Mouse (Mus musculus) kidney, embryonic 15.5 days (tissue): ENCODE results near the gene Rrp8. TPM values are rescaled to one million over a fixed set of nuclear protein-coding genes. Genes with fewer than 3 reads are reported as not detected.
A peak's percentile ranks its signal among the peaks of the same experiment; 100 is the strongest.

Experiments used
- ATAC-seq: fragments of 200-750 bp; cut with Nextera tagmentation; replicated peaks from 2 replicates; pipeline ENCODE4 v1.8.0; 2017; ENCODE audit warnings: moderate TSS enrichment; ENCODE audit not compliant: low FRiP score
- H3K27ac ChIP-seq: fragments of 300-500 bp; sonication (generic); 2 replicates; pipeline ENCODE4 v1.5.1; 2015; ENCODE audit warnings: mild to moderate bottlenecking, inconsistent platforms
- H3K27me3 ChIP-seq: fragments of 300-500 bp; sonication (generic); 2 replicates; pipeline ENCODE4 v1.6.1; 2015; ENCODE audit warnings: inconsistent platforms
- H3K36me3 ChIP-seq: fragments of 300-500 bp; sonication (generic); 2 replicates; pipeline ENCODE4 v1.6.1; 2015; ENCODE audit warnings: inconsistent platforms
- H3K4me1 ChIP-seq: fragments of 300-500 bp; sonication (generic); 2 replicates; pipeline ENCODE4 v1.6.1; 2015; ENCODE audit warnings: inconsistent platforms
- H3K4me2 ChIP-seq: fragments of 300-500 bp; sonication (generic); 2 replicates; pipeline ENCODE4 v1.6.1; 2015; ENCODE audit warnings: moderate library complexity, mild to moderate bottlenecking, inconsistent platforms
- H3K4me3 ChIP-seq: fragments of 300-500 bp; sonication (generic); replicated peaks from 2 replicates; pipeline ENCODE4 v1.5.1; 2015; ENCODE audit warnings: mild to moderate bottlenecking, inconsistent platforms
- H3K9ac ChIP-seq: fragments of 300-500 bp; sonication (generic); 2 replicates; pipeline ENCODE4 v1.6.1; 2015; ENCODE audit warnings: mild to moderate bottlenecking, inconsistent platforms
- H3K9me3 ChIP-seq: fragments of 300-500 bp; sonication (generic); replicated peaks from 2 replicates; pipeline ENCODE4 v1.6.1; 2016; ENCODE audit warnings: inconsistent platforms
- WGBS: fragments of 180-500 bp; shearing (Covaris S2); methylation state at CpG from one replicate; pipeline ENCODE4 v1.1.7; 2015; ENCODE audit warnings: mixed read lengths; 5-methylcytosine and 5-hydroxymethylcytosine counted together
- polyA plus RNA-seq: library from polyadenylated mRNA; unstranded; fragments of >200 nt; fragmentation: Nextera tagmentation; extraction: Ambion mirVana; gene quantifications from 2 replicates; pipeline ENCODE4 v1.2.1, GENCODE M21; 2015

Gene Rrp8
- 44.8 and 49.6 TPM in 2 replicates for polyA plus RNA-seq

GRCm38 (mm10) chr7:105736911-105737521, at the start of gene Rrp8:
Rrp8 (minus strand) TSS chr7:105737385.
- peaks cover 55% of the 10 kb centered on the region for H3K36me3 ChIP-seq
- H3K9me3 ChIP-seq: no peaks in the 10 kb centered on the region
- H3K9ac ChIP-seq: peak within 1 kb of the TSS; percentile 95
- peak within 1 kb of the TSS; percentile 89 for H3K4me3 ChIP-seq
- WGBS: under 1% methylated on average over 30 of the region's 30 CpGs
- no peaks in the 10 kb centered on the region for H3K27me3 ChIP-seq
- ATAC-seq: peak; percentile 3; the same call in 1 of the 2 replicates
- peaks cover 37% of the 10 kb centered on the region for H3K4me1 ChIP-seq
- H3K27ac ChIP-seq: peak within 1 kb of the TSS; percentile 96
- H3K4me2 ChIP-seq: peak within 1 kb of the TSS; percentile 64

GRCm38 (mm10) chr7:105786506-105787284, 49.5 kb upstream of the Rrp8 start:
- whole genome bisulfite sequencing: 4% methylated on average over 20 of the region's 20 CpGs
- no peaks in the 10 kb centered on the region for H3K9me3 ChIP-seq

GRCm38 (mm10) chr7:105784556-105784955, 47.4 kb upstream of the Rrp8 start:
- peaks cover 51% of the 10 kb centered on the region for H3K4me1 ChIP-seq
- peak overlapping the region; percentile 71 for H3K27ac ChIP-seq
- peak overlapping the region; percentile 71 for H3K4me2 ChIP-seq
- H3K4me3 ChIP-seq: peak overlapping the region; percentile 18; the same call in 1 of the 2 replicates
- H3K9ac ChIP-seq: no peak overlapping the region
- H3K27me3 ChIP-seq: no peaks in the 10 kb centered on the region
- peaks cover 30% of the 10 kb centered on the region for H3K36me3 ChIP-seq
- ATAC-seq: no peak
- no peaks in the 10 kb centered on the region for H3K9me3 ChIP-seq
- WGBS: 7% methylated on average over 4 of the region's 4 CpGs

More at GRCm38 (mm10) chr7:105786506-105787284, 49.5 kb upstream of the Rrp8 start:
- peak overlapping the region; percentile 90 for H3K4me3 ChIP-seq
- H3K27me3 ChIP-seq: no peaks in the 10 kb centered on the region
- peaks cover 48% of the 10 kb centered on the region for H3K4me1 ChIP-seq
- peak; percentile 68 for ATAC-seq
- H3K9ac ChIP-seq: peak overlapping the region; percentile 94
- peak overlapping the region; percentile 89 for H3K27ac ChIP-seq
- H3K36me3 ChIP-seq: peaks cover 17% of the 10 kb centered on the region
- H3K4me2 ChIP-seq: peak overlapping the region; percentile 71

GRCm38 (mm10) chr7:105783861-105784260, 46.7 kb upstream of the Rrp8 start:
- H3K27ac ChIP-seq: 0 out of 2 replicates have a peak overlapping the region, but pooled peaks have one; percentile 71
- H3K9ac ChIP-seq: no peak overlapping the region
- no peak overlapping the region for H3K4me3 ChIP-seq
- peaks cover 30% of the 10 kb centered on the region for H3K36me3 ChIP-seq
- WGBS: 37% methylated on average over 4 of the region's 4 CpGs
- no peak for ATAC-seq
- no peaks in the 10 kb centered on the region for H3K9me3 ChIP-seq
- H3K4me2 ChIP-seq: peak overlapping the region; percentile 71
- H3K27me3 ChIP-seq: no peaks in the 10 kb centered on the region
- H3K4me1 ChIP-seq: peaks cover 58% of the 10 kb centered on the region

- H3K4me2 ChIP-seq: peak overlapping the region; percentile 53
- H3K9ac ChIP-seq: peak overlapping the region; percentile 34; the same call in 1 of the 2 replicates
- H3K9me3 ChIP-seq: no peaks in the 10 kb centered on the region
- peak overlapping the region; percentile 31 for H3K4me3 ChIP-seq
- H3K27ac ChIP-seq: peak overlapping the region; percentile 94
- peaks cover 35% of the 10 kb centered on the region for H3K36me3 ChIP-seq
- H3K27me3 ChIP-seq: no peaks in the 10 kb centered on the region
- peaks cover 60% of the 10 kb centered on the region for H3K4me1 ChIP-seq
- ATAC-seq: peak; percentile 76
- WGBS: 13% methylated on average over 4 of the region's 4 CpGs
Measured at GRCm38 (mm10) chr7:105778553-105779265, 41.5 kb upstream of the Rrp8 start.

- H3K27ac ChIP-seq: peak overlapping the region; percentile 94
- peak overlapping the region; percentile 53 for H3K4me2 ChIP-seq
- H3K9me3 ChIP-seq: no peaks in the 10 kb centered on the region
- no peaks in the 10 kb centered on the region for H3K27me3 ChIP-seq
- no peak overlapping the region for H3K9ac ChIP-seq
- H3K4me1 ChIP-seq: peaks cover 61% of the 10 kb centered on the region
- peak; percentile 81 for ATAC-seq
- WGBS: 16% methylated on average over 13 of the region's 13 CpGs
- peaks cover 35% of the 10 kb centered on the region for H3K36me3 ChIP-seq
- peak overlapping the region; percentile 31 for H3K4me3 ChIP-seq
Measured at GRCm38 (mm10) chr7:105777797-105778552, 40.8 kb upstream of the Rrp8 start.

- Histone ChIP-seq H3K27ac (peak overlapping the region; percentile 94), H3K9me3 (no peaks in the 10 kb centered on the region), H3K9ac (no peak overlapping the region), H3K27me3 (no peaks in the 10 kb centered on the region), H3K4me2 (peak overlapping the region; percentile 53), H3K4me3 (no peak overlapping the region), H3K36me3 (peaks cover 36% of the 10 kb centered on the region), H3K4me1 (peaks cover 60% of the 10 kb centered on the region)
- ATAC-seq: no peak
- WGBS: 87% methylated on average over 1 of the region's 1 CpGs
Measured at GRCm38 (mm10) chr7:105777316-105777715, 40.1 kb upstream of the Rrp8 start.

- no peak for ATAC-seq
- H3K4me1 ChIP-seq: peaks cover 66% of the 10 kb centered on the region
Measured at GRCm38 (mm10) chr7:105776026-105776425, 38.8 kb upstream of the Rrp8 start.

GRCm38 (mm10) chr7:105774661-105775060, 37.5 kb upstream of the Rrp8 start:
- Histone ChIP-seq H3K4me1 (peaks cover 66% of the 10 kb centered on the region), H3K36me3 (peaks cover 45% of the 10 kb centered on the region), H3K27me3 (no peaks in the 10 kb centered on the region), H3K27ac (peak overlapping the region; percentile 88), H3K9ac (no peak overlapping the region), H3K4me3 (0 out of 2 replicates have a peak overlapping the region, but pooled peaks have one; percentile 3), H3K9me3 (no peaks in the 10 kb centered on the region), H3K4me2 (peak overlapping the region; percentile 33)
- 25% methylated on average over 8 of the region's 8 CpGs for WGBS
- ATAC-seq: peak; percentile 70

More at GRCm38 (mm10) chr7:105776026-105776425, 38.8 kb upstream of the Rrp8 start:
- Histone ChIP-seq H3K4me2 (no peak overlapping the region), H3K36me3 (peaks cover 39% of the 10 kb centered on the region), H3K27ac (no peak overlapping the region), H3K9ac (no peak overlapping the region), H3K4me3 (no peak overlapping the region), H3K27me3 (no peaks in the 10 kb centered on the region), H3K9me3 (no peaks in the 10 kb centered on the region)
- 79% methylated on average over 2 of the region's 2 CpGs for WGBS

GRCm38 (mm10) chr7:105773041-105773440, 35.9 kb upstream of the Rrp8 start:
- Histone ChIP-seq H3K4me1 (peaks cover 63% of the 10 kb centered on the region), H3K27me3 (no peaks in the 10 kb centered on the region), H3K4me3 (no peak overlapping the region), H3K9me3 (no peaks in the 10 kb centered on the region), H3K9ac (no peak overlapping the region), H3K36me3 (peaks cover 45% of the 10 kb centered on the region), H3K27ac (no peak overlapping the region), H3K4me2 (no peak overlapping the region)
- 80% methylated on average over 5 of the region's 5 CpGs for WGBS
- no peak for ATAC-seq

GRCm38 (mm10) chr7:105772331-105772730, 35.1 kb upstream of the Rrp8 start:
- Histone ChIP-seq H3K27ac (no peak overlapping the region), H3K9ac (no peak overlapping the region), H3K36me3 (peaks cover 51% of the 10 kb centered on the region), H3K4me3 (no peak overlapping the region), H3K4me2 (no peak overlapping the region), H3K27me3 (no peaks in the 10 kb centered on the region), H3K4me1 (peaks cover 63% of the 10 kb centered on the region), H3K9me3 (no peaks in the 10 kb centered on the region)
- 96% methylated on average over 15 of the region's 15 CpGs for WGBS
- ATAC-seq: no peak
